Mouse (Mus musculus) heart, embryonic 11.5 days (tissue): Measurements from ENCODE around the gene Slc7a1. TPM values are rescaled to one million over a fixed set of nuclear protein-coding genes. Genes with fewer than 3 reads are reported as not detected.

Source experiments
- ATAC-seq: fragments of 200-750 bp; cut with Nextera tagmentation; replicated peaks from 2 replicates; pipeline ENCODE4 v1.8.0; 2017; ENCODE audit warnings: moderate library complexity; ENCODE audit not compliant: insufficient number of reproducible peaks, low FRiP score, low TSS enrichment
- H3K27ac ChIP-seq: fragments of 300-500 bp; sonication (generic); 2 replicates; pipeline ENCODE4 v1.5.1; 2014; ENCODE audit warnings: mild to moderate bottlenecking, low read depth, low read length
- H3K27me3 ChIP-seq: fragments of 300-500 bp; sonication (generic); 2 replicates; pipeline ENCODE4 v1.6.1; 2014; ENCODE audit warnings: mild to moderate bottlenecking, low read length, mixed read lengths; ENCODE audit not compliant: control insufficient read depth, insufficient read depth
- H3K36me3 ChIP-seq: fragments of 300-500 bp; sonication (generic); 2 replicates; pipeline ENCODE4 v1.6.1; 2014; ENCODE audit warnings: mild to moderate bottlenecking, low read length, moderate library complexity, mixed read lengths; ENCODE audit not compliant: control insufficient read depth, insufficient read depth
- H3K4me1 ChIP-seq: fragments of 300-500 bp; sonication (generic); 2 replicates; pipeline ENCODE4 v1.6.1; 2014; ENCODE audit warnings: low read length; ENCODE audit not compliant: control insufficient read depth, insufficient read depth
- H3K4me2 ChIP-seq: fragments of 300-500 bp; sonication (generic); 2 replicates; pipeline ENCODE4 v1.6.1; 2014; ENCODE audit warnings: mild to moderate bottlenecking, moderate library complexity
- H3K4me3 ChIP-seq: fragments of 300-500 bp; sonication (generic); 2 replicates; pipeline ENCODE4 v1.5.1; 2014; ENCODE audit warnings: low read depth, low read length
- H3K9ac ChIP-seq: fragments of 300-500 bp; sonication (generic); 2 replicates; pipeline ENCODE4 v1.6.1; 2014; ENCODE audit warnings: mild to moderate bottlenecking, low read depth, low read length, moderate library complexity
- H3K9me3 ChIP-seq: fragments of 300-500 bp; sonication (generic); replicated peaks from 2 replicates; pipeline ENCODE4 v1.6.1; 2016; ENCODE audit warnings: low read length; ENCODE audit not compliant: control insufficient read depth
- WGBS: fragments of 180-500 bp; shearing (Covaris S2); extraction: QIAGEN DNeasy Blood & Tissue Kit; methylation state at CpG from one replicate; pipeline ENCODE4 v1.1.7; 2014; ENCODE audit not compliant: insufficient replicate concordance; 5-methylcytosine and 5-hydroxymethylcytosine counted together
- polyA plus RNA-seq: library from polyadenylated mRNA; unstranded; fragments of >200 nt; fragmentation: Nextera tagmentation; extraction: Ambion mirVana; gene quantifications from 2 replicates; pipeline ENCODE4 v1.2.1, GENCODE M21; 2014

Slc7a1 gene
- polyA plus RNA-seq, 1 experiment from 2014 or later: 34.6 TPM

- Histone ChIP-seq H3K27ac (peak overlapping the region; percentile 35), H3K9me3 (no peaks in the 10 kb centered on the region), H3K4me3 (no peak overlapping the region), H3K36me3 (no peaks in the 10 kb centered on the region), H3K27me3 (no peaks in the 10 kb centered on the region), H3K4me2 (no peak overlapping the region), H3K9ac (no peak overlapping the region), H3K4me1 (peaks cover 30% of the 10 kb centered on the region)
- 76% methylated on average over 18 of the region's 18 CpGs for WGBS
- no peak for ATAC-seq
Observed at GRCm38 (mm10) chr5:148388251-148389006, 11.3 kb downstream of the Slc7a1 start.

- H3K27ac ChIP-seq: no peak overlapping the region
- H3K4me1 ChIP-seq: peaks cover 30% of the 10 kb centered on the region
- no peak overlapping the region for H3K9ac ChIP-seq
- H3K36me3 ChIP-seq: no peaks in the 10 kb centered on the region
- H3K9me3 ChIP-seq: no peaks in the 10 kb centered on the region
- ATAC-seq: no peak
- H3K4me3 ChIP-seq: no peak overlapping the region
- H3K4me2 ChIP-seq: no peak overlapping the region
- WGBS: 84% methylated on average over 2 of the region's 2 CpGs
- H3K27me3 ChIP-seq: no peaks in the 10 kb centered on the region
Observed at GRCm38 (mm10) chr5:148387820-148388219, 11.9 kb downstream of the Slc7a1 start.

- ATAC-seq: no peak
- Histone ChIP-seq H3K27me3 (no peaks in the 10 kb centered on the region), H3K9ac (no peak overlapping the region), H3K27ac (no peak overlapping the region), H3K4me3 (no peak overlapping the region), H3K4me1 (peaks cover 30% of the 10 kb centered on the region), H3K4me2 (no peak overlapping the region), H3K36me3 (no peaks in the 10 kb centered on the region), H3K9me3 (no peaks in the 10 kb centered on the region)
- 85% methylated on average over 9 of the region's 9 CpGs for WGBS
Observed at GRCm38 (mm10) chr5:148386471-148386870, 13.2 kb downstream of the Slc7a1 start.

GRCm38 (mm10) chr5:148384501-148385055, 15.1 kb downstream of the Slc7a1 start:
- no peak for ATAC-seq
- no peak overlapping the region for H3K4me3 ChIP-seq
- H3K4me2 ChIP-seq: no peak overlapping the region
- H3K27me3 ChIP-seq: no peaks in the 10 kb centered on the region
- 0 out of 2 replicates have a peak overlapping the region, but pooled peaks have one; percentile 18 for H3K9ac ChIP-seq
- no peaks in the 10 kb centered on the region for H3K9me3 ChIP-seq
- WGBS: 72% methylated on average over 9 of the region's 9 CpGs
- H3K4me1 ChIP-seq: peaks cover 30% of the 10 kb centered on the region
- H3K36me3 ChIP-seq: no peaks in the 10 kb centered on the region
- H3K27ac ChIP-seq: no peak overlapping the region

- Histone ChIP-seq H3K4me2 (no peak overlapping the region), H3K36me3 (no peaks in the 10 kb centered on the region), H3K9ac (no peak overlapping the region), H3K27me3 (no peaks in the 10 kb centered on the region), H3K4me1 (peaks cover 27% of the 10 kb centered on the region), H3K4me3 (no peak overlapping the region), H3K9me3 (no peaks in the 10 kb centered on the region), H3K27ac (no peak overlapping the region)
- no peak for ATAC-seq
- WGBS: 77% methylated on average over 14 of the region's 14 CpGs
Observed at GRCm38 (mm10) chr5:148383841-148384500, 15.7 kb downstream of the Slc7a1 start.

- H3K27me3 ChIP-seq: no peaks in the 10 kb centered on the region
- ATAC-seq: no peak
- 79% methylated on average over 8 of the region's 8 CpGs for WGBS
- H3K4me3 ChIP-seq: no peak overlapping the region
- H3K27ac ChIP-seq: no peak overlapping the region
- H3K9ac ChIP-seq: no peak overlapping the region
- no peak overlapping the region for H3K4me2 ChIP-seq
- peaks cover 20% of the 10 kb centered on the region for H3K4me1 ChIP-seq
- no peaks in the 10 kb centered on the region for H3K36me3 ChIP-seq
- H3K9me3 ChIP-seq: 0 out of 2 replicates have a peak, but pooled peaks cover 1% of the 10 kb centered on the region
Observed at GRCm38 (mm10) chr5:148381083-148381482, 18.6 kb downstream of the Slc7a1 start.

- no peak for ATAC-seq
- Histone ChIP-seq H3K9me3 (0 out of 2 replicates have a peak, but pooled peaks cover 4% of the 10 kb centered on the region), H3K27me3 (no peaks in the 10 kb centered on the region), H3K4me2 (no peak overlapping the region), H3K4me3 (no peak overlapping the region), H3K27ac (no peak overlapping the region), H3K36me3 (no peaks in the 10 kb centered on the region), H3K9ac (no peak overlapping the region), H3K4me1 (peaks cover 13% of the 10 kb centered on the region)
- WGBS: 90% methylated on average over 6 of the region's 6 CpGs
Observed at GRCm38 (mm10) chr5:148380246-148380504, 19.5 kb downstream of the Slc7a1 start.

GRCm38 (mm10) chr5:148379455-148380245, 20.1 kb downstream of the Slc7a1 start:
- 87% methylated on average over 17 of the region's 17 CpGs for WGBS
- no peak for ATAC-seq

More at GRCm38 (mm10) chr5:148379455-148380245, 20.1 kb downstream of the Slc7a1 start:
- Histone ChIP-seq H3K4me1 (peaks cover 8% of the 10 kb centered on the region; the same call in 1 of the 2 replicates), H3K9ac (no peak overlapping the region), H3K27me3 (no peaks in the 10 kb centered on the region), H3K4me3 (no peak overlapping the region), H3K27ac (no peak overlapping the region), H3K4me2 (no peak overlapping the region), H3K9me3 (0 out of 2 replicates have a peak, but pooled peaks cover 4% of the 10 kb centered on the region), H3K36me3 (no peaks in the 10 kb centered on the region)
